Mouse (Mus musculus) cerebellum, adult 2 months (tissue): ENCODE measurements around the gene Gm10799.

Source experiments
- CTCF ChIP-seq: fragments of 200-500 bp; IDR thresholded peaks from 2 replicates; pipeline ENCODE4 v1.5.1; 2011; ENCODE audit warnings: low read depth, mild to moderate bottlenecking, control low read depth, low read length, moderate library complexity, borderline replicate concordance; ENCODE audit not compliant: insufficient read depth
- POLR2A ChIP-seq: fragments of 200-500 bp; IDR thresholded peaks from 2 replicates; pipeline ENCODE4 v1.6.1; 2011; ENCODE audit warnings: low read length, control low read depth, borderline replicate concordance; ENCODE audit not compliant: insufficient read depth

DNA sequence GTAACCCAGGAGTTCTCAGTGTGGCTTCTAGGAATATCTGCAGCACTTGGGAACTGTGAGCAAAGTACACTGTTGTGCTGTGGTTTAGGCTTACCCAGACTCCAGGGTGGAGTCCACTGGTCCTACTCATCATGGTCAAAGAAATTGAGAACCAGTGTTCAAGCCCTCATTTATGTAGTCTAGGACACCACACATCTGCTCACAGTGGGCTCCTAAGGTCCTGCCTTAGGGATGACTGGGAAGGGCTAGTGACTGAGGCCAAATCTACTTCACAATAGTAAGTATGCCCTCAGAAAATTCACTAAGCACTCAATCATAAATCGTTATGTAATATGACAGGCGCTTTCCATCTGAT lies 30.9 kb upstream of the Gm10799 start:
- TF ChIP-seq POLR2A (no peak), CTCF (no peak)
